Comparison of ENCODE assay signal across 8 mouse cellular contexts in genomic region chr3:31095491-31096154, GRCm38 (mm10). TPM values are rescaled to one million over a fixed set of nuclear protein-coding genes. Genes with fewer than 3 reads are reported as not detected.
DNase-seq lines count a peak whose midpoint lies in the region; ATAC-seq and TF ChIP-seq lines count a peak whose summit lies in the region.

No protein-coding gene starts in this region.

- H3K4me2 ChIP-seq in midbrain, postnatal 0 days (ENCODE audit: low read depth, low read length, poor library complexity, severe bottlenecking): peak overlapping the region; percentile 79
- H3K4me2 ChIP-seq in stomach, embryonic 14.5 days (replicated peaks; ENCODE audit: low read depth, low read length): peak overlapping the region; percentile 82

- peak overlapping the region; percentile 99 for H3K27ac ChIP-seq in embryonic facial prominence, embryonic 10.5 days (replicated peaks)
- peak overlapping the region; percentile 99 for H3K27ac ChIP-seq in heart, embryonic 10.5 days
- peak overlapping the region; percentile 48 for H3K27ac ChIP-seq in liver, adult 2 months (replicated peaks; ENCODE audit: insufficient read depth, low read depth, low read length)
- H3K27ac ChIP-seq in midbrain, postnatal 0 days (ENCODE audit: low read depth, low read length): peak overlapping the region; percentile 99
- peak overlapping the region; percentile 100 for H3K27ac ChIP-seq in stomach, embryonic 14.5 days (ENCODE audit: low read length)

- under 1% methylated on average over 33 of the region's 33 CpGs for WGBS in embryonic facial prominence, embryonic 10.5 days
- WGBS in heart, embryonic 10.5 days: under 1% methylated on average over 33 of the region's 33 CpGs
- WGBS in liver, adult 2 months: under 1% methylated on average over 33 of the region's 33 CpGs
- WGBS in midbrain, postnatal 0 days: under 1% methylated on average over 29 of the region's 33 CpGs
- WGBS in stomach, embryonic 14.5 days: under 1% methylated on average over 33 of the region's 33 CpGs

- peak overlapping the region; percentile 98 for H3K4me3 ChIP-seq in embryonic facial prominence, embryonic 10.5 days
- peak overlapping the region; percentile 99 for H3K4me3 ChIP-seq in heart, embryonic 10.5 days
- H3K4me3 ChIP-seq in liver, adult 2 months (ENCODE audit: insufficient read depth, low read depth, low read length): peak overlapping the region; percentile 63
- H3K4me3 ChIP-seq in midbrain, postnatal 0 days (ENCODE audit: low read depth, low read length): peak overlapping the region; percentile 100
- H3K4me3 ChIP-seq in stomach, embryonic 14.5 days (ENCODE audit: low read depth, low read length): peak overlapping the region; percentile 93

- H3K9me3 ChIP-seq in embryonic facial prominence, embryonic 10.5 days: no peaks in the 10 kb centered on the region
- H3K9me3 ChIP-seq in heart, embryonic 10.5 days: no peaks in the 10 kb centered on the region
- H3K9me3 ChIP-seq in midbrain, postnatal 0 days (ENCODE audit: low read length): no peaks in the 10 kb centered on the region
- H3K9me3 ChIP-seq in stomach, embryonic 14.5 days (ENCODE audit: control insufficient read depth, low read depth, low read length): no peaks in the 10 kb centered on the region

- H3K4me1 ChIP-seq in embryonic facial prominence, embryonic 10.5 days: peaks cover 48% of the 10 kb centered on the region
- peaks cover 34% of the 10 kb centered on the region for H3K4me1 ChIP-seq in heart, embryonic 10.5 days
- peaks cover 10% of the 10 kb centered on the region; the same call in 1 of the 2 replicates for H3K4me1 ChIP-seq in liver, adult 2 months (ENCODE audit: control insufficient read depth, insufficient read depth, low read length)
- H3K4me1 ChIP-seq in midbrain, postnatal 0 days (ENCODE audit: insufficient read depth, low read length): peaks cover 13% of the 10 kb centered on the region
- H3K4me1 ChIP-seq in stomach, embryonic 14.5 days (ENCODE audit: control insufficient read depth, insufficient read depth, low read length): peaks cover 19% of the 10 kb centered on the region

- no peak for TF ChIP-seq CTCF in liver, adult 2 months (IDR thresholded peaks at IDR 0.05; ENCODE audit: low read depth, low read length)
- TF ChIP-seq CTCF in midbrain, postnatal 0 days (IDR thresholded peaks at IDR 0.05): no peak

- peak; percentile 1 for ATAC-seq in midbrain, postnatal 0 days (ENCODE audit: low FRiP score)
- ATAC-seq in stomach, embryonic 14.5 days (ENCODE audit: insufficient number of reproducible peaks, insufficient read depth, low FRiP score, low read depth): no peak

- peak overlapping the region; percentile 94 for H3K9ac ChIP-seq in liver, adult 2 months (ENCODE audit: low read depth, low read length)
- H3K9ac ChIP-seq in midbrain, postnatal 0 days (replicated peaks; ENCODE audit: low read length, poor library complexity, severe bottlenecking): peak overlapping the region; percentile 93
- peak overlapping the region; percentile 96 for H3K9ac ChIP-seq in stomach, embryonic 14.5 days (replicated peaks; ENCODE audit: low read depth, low read length)

- DNase-seq in ovary, adult 18-20 months (ENCODE audit: low spot score): peak; percentile 37
- no peak for DNase-seq in ovary, postnatal 14 days (ENCODE audit: low spot score)
- DNase-seq in embryonic facial prominence, embryonic 10.5 days (ENCODE audit: low spot score): peak; percentile 70
- DNase-seq in heart, embryonic 10.5 days (ENCODE audit: low spot score): peak; percentile 84
- peak; percentile 66 for DNase-seq in kidney, adult 9 months
- DNase-seq in liver, adult 2 months (ENCODE audit: extremely low read depth, low read depth, low spot score): peak; percentile 61
- peak; percentile 64 for DNase-seq in midbrain, postnatal 0 days (ENCODE audit: low spot score)

- no peak for TF ChIP-seq POLR2A in liver, adult 2 months (IDR thresholded peaks at IDR 0.05; ENCODE audit: extremely low read depth, insufficient read depth, low read length)

- no peaks in the 10 kb centered on the region for H3K27me3 ChIP-seq in embryonic facial prominence, embryonic 10.5 days (replicated peaks; ENCODE audit: low read depth, poor library complexity, severe bottlenecking)
- no peaks in the 10 kb centered on the region for H3K27me3 ChIP-seq in heart, embryonic 10.5 days (ENCODE audit: insufficient read depth, poor library complexity, severe bottlenecking)
- no peaks in the 10 kb centered on the region for H3K27me3 ChIP-seq in liver, adult 2 months (ENCODE audit: control insufficient read depth, insufficient read depth, low read length)
- H3K27me3 ChIP-seq in midbrain, postnatal 0 days (ENCODE audit: insufficient read depth, low read length): no peaks in the 10 kb centered on the region
- no peaks in the 10 kb centered on the region for H3K27me3 ChIP-seq in stomach, embryonic 14.5 days (ENCODE audit: control insufficient read depth, insufficient read depth, low read length)

- H3K36me3 ChIP-seq in embryonic facial prominence, embryonic 10.5 days (replicated peaks): peaks cover 18% of the 10 kb centered on the region
- peaks cover 14% of the 10 kb centered on the region for H3K36me3 ChIP-seq in heart, embryonic 10.5 days
- peaks cover 5% of the 10 kb centered on the region; the same call in 1 of the 2 replicates for H3K36me3 ChIP-seq in liver, adult 2 months (ENCODE audit: control insufficient read depth, insufficient read depth, low read length)
- H3K36me3 ChIP-seq in midbrain, postnatal 0 days (ENCODE audit: insufficient read depth, low read length): peaks cover 2% of the 10 kb centered on the region; the same call in 1 of the 2 replicates
- H3K36me3 ChIP-seq in stomach, embryonic 14.5 days (ENCODE audit: control insufficient read depth, insufficient read depth, low read length): no peaks in the 10 kb centered on the region; the same call in 1 of the 2 replicates

- H3K79me2 ChIP-seq in liver, adult 2 months (ENCODE audit: control insufficient read depth, insufficient read depth, low read length): peaks cover 8% of the 10 kb centered on the region; the same call in 1 of the 2 replicates

RNA-seq across cellular contexts. Expression of gene Skil, which starts 0.8 kb away (rescaled TPM):
- 32.5 and 33.6 TPM in 2 replicates for polyA plus RNA-seq in embryonic facial prominence, embryonic 10.5 days (2016; fragmentation: Nextera tagmentation; extraction: Ambion mirVana)
- 19.0 and 22.0 TPM in 2 replicates for polyA plus RNA-seq in heart, embryonic 10.5 days (2016; fragmentation: Nextera tagmentation; extraction: Ambion mirVana)
- total RNA-seq in liver, adult 2 months (2014; rRNA removed): 5.8 and 6.9 TPM in 2 replicates
- 1.7 and 2.0 TPM in 2 replicates for polyA plus RNA-seq in liver, adult 2 months (2012; rRNA removed)
- total RNA-seq in midbrain, postnatal 0 days (2014; rRNA removed): 39.4 and 46.8 TPM in 2 replicates
- 24.7 and 28.5 TPM in 2 replicates for polyA plus RNA-seq in midbrain, postnatal 0 days (2015; fragmentation: Nextera tagmentation; extraction: Ambion mirVana)
- 27.6 and 30.3 TPM in 2 replicates for polyA plus RNA-seq in stomach, embryonic 14.5 days (2014; fragmentation: Nextera tagmentation; extraction: Ambion mirVana)

RNA-seq across cellular contexts. Expression of gene Cldn11, which starts 54.1 kb away (rescaled TPM):
- 11.2 and 19.4 TPM in 2 replicates for polyA plus RNA-seq in embryonic facial prominence, embryonic 10.5 days (2016; fragmentation: Nextera tagmentation; extraction: Ambion mirVana)
- polyA plus RNA-seq in heart, embryonic 10.5 days (2016; fragmentation: Nextera tagmentation; extraction: Ambion mirVana): 1.4 and 4.2 TPM in 2 replicates
- 0.07 and 0.09 TPM in 2 replicates for total RNA-seq in liver, adult 2 months (2014; rRNA removed)
- polyA plus RNA-seq in liver, adult 2 months (2012; rRNA removed): not detected in 2 replicates
- 45.6 and 60.4 TPM in 2 replicates for total RNA-seq in midbrain, postnatal 0 days (2014; rRNA removed)
- polyA plus RNA-seq in midbrain, postnatal 0 days (2015; fragmentation: Nextera tagmentation; extraction: Ambion mirVana): 45.5 and 47.2 TPM in 2 replicates
- polyA plus RNA-seq in stomach, embryonic 14.5 days (2014; fragmentation: Nextera tagmentation; extraction: Ambion mirVana): 2.0 and 3.0 TPM in 2 replicates

Comparison
In these comparisons a context has a peak if more than half of its experiments do, and no peak if none do; other contexts are left out.
1. H3K27ac ChIP-seq: peak in every context shown above with its lines; median percentile 100 in stomach, embryonic 14.5 days; 99 in embryonic facial prominence, embryonic 10.5 days; 99 in heart, embryonic 10.5 days; 99 in midbrain, postnatal 0 days; 48 in liver, adult 2 months.